Mouse (Mus musculus): ENCODE data around the gene Tgfb1i1. TPM values are rescaled to one million over a fixed set of nuclear protein-coding genes. Genes with fewer than 3 reads are reported as not detected.

Tgfb1i1 gene
- polyA plus RNA-seq, 1 experiment from 2014 or later = 27.7 TPM

GRCm38 (mm10) chr7:128297617-128298480 lies 51.2 kb downstream of the Tgfb1i1 start, which contains the start of gene BC017158:
Gene BC017158, minus strand, starts transcription at chr7:128298170.
- no peaks in the 10 kb centered on the region for H3K9me3 ChIP-seq
- peaks cover 23% of the 10 kb centered on the region for H3K4me1 ChIP-seq
- peak within 1 kb of the TSS; percentile 80 for H3K9ac ChIP-seq
- peak within 1 kb of the TSS; percentile 74 for H3K4me2 ChIP-seq
- peak; percentile 73 for ATAC-seq (ENCODE audit: low FRiP score)
- H3K27me3 ChIP-seq = peaks cover 10% of the 10 kb centered on the region; the same call in 1 of the 2 replicates
- peak within 1 kb of the TSS; percentile 80 for H3K4me3 ChIP-seq (replicated peaks)
- 2% methylated on average over 47 of the region's 47 CpGs for WGBS
- peak within 1 kb of the TSS; percentile 71 for H3K27ac ChIP-seq
- no peaks in the 10 kb centered on the region for H3K36me3 ChIP-seq (replicated peaks)

GRCm38 (mm10) chr7:128298481-128299342 lies 52.1 kb downstream of the Tgfb1i1 start:
- peaks cover 11% of the 10 kb centered on the region; the same call in 1 of the 2 replicates for H3K27me3 ChIP-seq
- no peak for ATAC-seq (ENCODE audit: low FRiP score)
- peak overlapping the region; percentile 80 for H3K4me3 ChIP-seq (replicated peaks)
- H3K36me3 ChIP-seq (replicated peaks) = no peaks in the 10 kb centered on the region
- H3K4me1 ChIP-seq = peaks cover 23% of the 10 kb centered on the region
- no peaks in the 10 kb centered on the region for H3K9me3 ChIP-seq
- H3K27ac ChIP-seq = no peak overlapping the region
- H3K9ac ChIP-seq = peak overlapping the region; percentile 80; the same call in 1 of the 2 replicates
- WGBS = 71% methylated on average over 8 of the region's 8 CpGs
- peak overlapping the region; percentile 74 for H3K4me2 ChIP-seq

GRCm38 (mm10) chr7:128300952-128301351 lies 54.3 kb downstream of the Tgfb1i1 start:
- H3K27ac ChIP-seq = no peak overlapping the region
- no peak overlapping the region for H3K9ac ChIP-seq
- H3K4me3 ChIP-seq (replicated peaks) = no peak overlapping the region
- no peaks in the 10 kb centered on the region for H3K9me3 ChIP-seq
- H3K4me2 ChIP-seq = no peak overlapping the region
- 82% methylated on average over 3 of the region's 3 CpGs for WGBS
- peaks cover 23% of the 10 kb centered on the region for H3K4me1 ChIP-seq
- H3K36me3 ChIP-seq (replicated peaks) = no peaks in the 10 kb centered on the region
- ATAC-seq (ENCODE audit: low FRiP score) = no peak
- peaks cover 16% of the 10 kb centered on the region; the same call in 1 of the 2 replicates for H3K27me3 ChIP-seq

GRCm38 (mm10) chr7:128302151-128302550 lies 55.5 kb downstream of the Tgfb1i1 start:
- no peak overlapping the region for H3K9ac ChIP-seq
- peaks cover 15% of the 10 kb centered on the region for H3K4me1 ChIP-seq
- ATAC-seq (ENCODE audit: low FRiP score) = no peak
- no peak overlapping the region for H3K27ac ChIP-seq
- WGBS = 77% methylated on average over 3 of the region's 3 CpGs
- peaks cover 16% of the 10 kb centered on the region; the same call in 1 of the 2 replicates for H3K27me3 ChIP-seq
- H3K9me3 ChIP-seq = no peaks in the 10 kb centered on the region
- no peaks in the 10 kb centered on the region for H3K36me3 ChIP-seq (replicated peaks)
- H3K4me2 ChIP-seq = no peak overlapping the region
- no peak overlapping the region for H3K4me3 ChIP-seq (replicated peaks)

GRCm38 (mm10) chr7:128304198-128304597 lies 57.6 kb downstream of the Tgfb1i1 start:
- H3K4me3 ChIP-seq (replicated peaks) = no peak overlapping the region
- H3K4me1 ChIP-seq = no peaks in the 10 kb centered on the region
- H3K36me3 ChIP-seq (replicated peaks) = no peaks in the 10 kb centered on the region
- no peaks in the 10 kb centered on the region for H3K9me3 ChIP-seq
- 0 out of 2 replicates have a peak, but pooled peaks cover 10% of the 10 kb centered on the region for H3K27me3 ChIP-seq
- no peak overlapping the region for H3K27ac ChIP-seq
- 83% methylated on average over 6 of the region's 6 CpGs for WGBS
- no peak overlapping the region for H3K4me2 ChIP-seq
- H3K9ac ChIP-seq = no peak overlapping the region
- no peak for ATAC-seq (ENCODE audit: low FRiP score)

GRCm38 (mm10) chr7:128304907-128305306 lies 58.3 kb downstream of the Tgfb1i1 start:
- no peak overlapping the region for H3K4me2 ChIP-seq
- no peaks in the 10 kb centered on the region for H3K4me1 ChIP-seq
- H3K27ac ChIP-seq = no peak overlapping the region
- WGBS = 5% methylated on average over 5 of the region's 5 CpGs
- 0 out of 2 replicates have a peak, but pooled peaks cover 10% of the 10 kb centered on the region for H3K27me3 ChIP-seq
- ATAC-seq (ENCODE audit: low FRiP score) = 0 out of 2 replicates have a peak, but pooled peaks have one; percentile 39
- no peak overlapping the region for H3K4me3 ChIP-seq (replicated peaks)
- no peak overlapping the region for H3K9ac ChIP-seq
- no peaks in the 10 kb centered on the region for H3K36me3 ChIP-seq (replicated peaks)
- H3K9me3 ChIP-seq = no peaks in the 10 kb centered on the region

Small RNA genes within 50 kb of the gene (microRNA-seq; reads per million reads assigned to microRNA genes)
- not detected for gene Mir3103

Other genes starting within 250 kb of the Tgfb1i1 start
- gene Trim72, start 242.9 kb upstream of the Tgfb1i1 start, polyA plus RNA-seq (2016; fragmentation: Nextera tagmentation; extraction: Ambion mirVana) = not detected in 2 replicates
- gene Itgam, start 184.2 kb upstream of the Tgfb1i1 start, polyA plus RNA-seq (2016; fragmentation: Nextera tagmentation; extraction: Ambion mirVana) = 0.54 TPM in 2 replicates
- not detected in 2 replicates for gene Gm49368, start 184.1 kb upstream of the Tgfb1i1 start, polyA plus RNA-seq (2016; fragmentation: Nextera tagmentation; extraction: Ambion mirVana)
- gene Itgax, start 117.3 kb upstream of the Tgfb1i1 start, polyA plus RNA-seq (2016; fragmentation: Nextera tagmentation; extraction: Ambion mirVana) = 0.23 TPM in 1 of 2 replicates, not detected in the other
- gene Itgad, start 92.4 kb upstream of the Tgfb1i1 start, polyA plus RNA-seq (2016; fragmentation: Nextera tagmentation; extraction: Ambion mirVana) = not detected in 2 replicates
- gene Cox6a2, start 40.4 kb upstream of the Tgfb1i1 start, polyA plus RNA-seq (2016; fragmentation: Nextera tagmentation; extraction: Ambion mirVana) = 0.29 TPM in 1 of 2 replicates, not detected in the other
- gene Armc5, start 9.5 kb upstream of the Tgfb1i1 start, polyA plus RNA-seq (2016; fragmentation: Nextera tagmentation; extraction: Ambion mirVana) = 14.0 and 15.4 TPM in 2 replicates
- 11.7 and 12.0 TPM in 2 replicates for gene 9130023H24Rik, start 8.8 kb upstream of the Tgfb1i1 start, polyA plus RNA-seq (2016; fragmentation: Nextera tagmentation; extraction: Ambion mirVana)
- not detected in 2 replicates for gene Slc5a2, start 18.8 kb downstream of the Tgfb1i1 start, polyA plus RNA-seq (2016; fragmentation: Nextera tagmentation; extraction: Ambion mirVana)
- 17.3 and 19.1 TPM in 2 replicates for gene BC017158, start 51.4 kb downstream of the Tgfb1i1 start, polyA plus RNA-seq (2016; fragmentation: Nextera tagmentation; extraction: Ambion mirVana)
- 7.4 and 8.0 TPM in 2 replicates for gene Rgs10, start 171.9 kb downstream of the Tgfb1i1 start, polyA plus RNA-seq (2016; fragmentation: Nextera tagmentation; extraction: Ambion mirVana)
- 39.5 and 39.9 TPM in 2 replicates for gene Tial1, start 214.9 kb downstream of the Tgfb1i1 start, polyA plus RNA-seq (2016; fragmentation: Nextera tagmentation; extraction: Ambion mirVana)

All from forebrain, embryonic 12.5 days (tissue).